Mouse (Mus musculus) kidney, postnatal 0 days (tissue): ENCODE data around the gene Ccdc65. TPM values are rescaled to one million over a fixed set of nuclear protein-coding genes. Genes with fewer than 3 reads are reported as not detected.

Source experiments
- ATAC-seq: fragments of 200-750 bp; cut with Nextera tagmentation; replicated peaks from 2 replicates; pipeline ENCODE4 v1.8.0; 2017; ENCODE audit warnings: low read depth, moderate number of reproducible peaks, moderate TSS enrichment, moderate library complexity; ENCODE audit not compliant: low FRiP score
- DNase-seq: peaks from one replicate; pipeline ENCODE4 v3.0.0-alpha.2; 2016; ENCODE audit warnings: low spot score
- H3K27ac ChIP-seq: fragments of 300-500 bp; sonication (generic); 2 replicates; pipeline ENCODE4 v1.5.1; 2014; ENCODE audit warnings: mild to moderate bottlenecking
- H3K27me3 ChIP-seq: fragments of 300-500 bp; sonication (generic); 2 replicates; pipeline ENCODE4 v1.6.1; 2014; ENCODE audit warnings: low read length, mixed read lengths; ENCODE audit not compliant: insufficient read depth
- H3K36me3 ChIP-seq: fragments of 300-500 bp; sonication (generic); 2 replicates; pipeline ENCODE4 v1.6.1; 2014; ENCODE audit warnings: low read length, mixed read lengths; ENCODE audit not compliant: insufficient read depth
- H3K4me1 ChIP-seq: fragments of 300-500 bp; sonication (generic); replicated peaks from 2 replicates; pipeline ENCODE4 v1.6.1; 2014; ENCODE audit warnings: antibody characterized with exemption, low read length, mixed read lengths; ENCODE audit not compliant: insufficient read depth
- H3K4me2 ChIP-seq: fragments of 300-500 bp; sonication (generic); 2 replicates; pipeline ENCODE4 v1.6.1; 2014; ENCODE audit warnings: mild to moderate bottlenecking, low read length, moderate library complexity, mixed read lengths
- H3K4me3 ChIP-seq: fragments of 300-500 bp; sonication (generic); replicated peaks from 2 replicates; pipeline ENCODE4 v1.5.1; 2014; ENCODE audit warnings: low read depth, low read length
- H3K9ac ChIP-seq: fragments of 300-500 bp; sonication (generic); 2 replicates; pipeline ENCODE4 v1.6.1; 2014; ENCODE audit warnings: low read depth, low read length
- H3K9me3 ChIP-seq: fragments of 300-500 bp; sonication (generic); replicated peaks from 2 replicates; pipeline ENCODE4 v1.6.1; 2016; ENCODE audit warnings: low read length, inconsistent platforms, mixed read lengths
- CTCF ChIP-seq: IDR thresholded peaks from 2 replicates; pipeline ENCODE4 v1.5.1; 2016; ENCODE audit warnings: antibody characterized with exemption, low read depth, mild to moderate bottlenecking, moderate library complexity
- WGBS: fragments of 180-500 bp; shearing (Covaris S2); extraction: QIAGEN DNeasy Blood & Tissue Kit; methylation state at CpG from one replicate; pipeline ENCODE4 v1.1.7; 2014; 5-methylcytosine and 5-hydroxymethylcytosine counted together
- polyA plus RNA-seq: library from polyadenylated mRNA; unstranded; fragments of >200 nt; fragmentation: Nextera tagmentation; extraction: Ambion mirVana; gene quantifications from 2 replicates; pipeline ENCODE4 v1.2.1, GENCODE M21; 2015

The Ccdc65 gene
- 0.74 and 0.75 TPM in 2 replicates for polyA plus RNA-seq

DNA sequence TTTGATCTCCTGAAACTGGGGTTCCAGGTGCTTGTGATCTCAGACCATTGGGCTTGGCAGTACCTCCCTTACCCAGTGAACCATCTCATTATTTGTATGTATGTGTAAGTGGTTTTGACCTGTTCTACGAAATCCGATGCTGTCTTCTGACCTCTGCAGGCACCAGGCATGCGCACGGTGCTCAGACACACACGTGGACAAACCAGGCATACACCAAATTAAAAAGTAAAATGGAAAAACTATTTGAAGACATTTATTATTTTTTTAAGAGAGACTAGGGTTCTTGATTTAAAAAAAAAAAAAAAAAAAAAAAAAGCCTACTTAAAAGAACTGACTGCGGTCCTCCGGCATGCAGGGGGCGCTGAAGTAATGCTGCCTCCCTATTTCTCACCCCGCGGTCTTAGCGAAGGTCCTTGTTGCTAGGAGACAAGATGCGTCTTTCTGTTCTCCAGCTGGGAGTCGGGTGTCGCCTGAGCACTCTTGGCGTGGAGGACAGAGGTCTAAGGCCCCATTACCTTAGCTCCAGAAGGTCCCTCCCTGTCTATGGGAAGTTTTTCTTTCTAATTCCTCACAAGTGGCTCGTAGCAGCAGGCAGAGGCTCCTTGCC, at the start of gene Ccdc65:
Gene Ccdc65, plus strand, starts transcription at position 442 of the 607 bp plus-strand sequence.
- Histone ChIP-seq H3K9me3 (no peaks in the 10 kb centered on the region), H3K27me3 (no peaks in the 10 kb centered on the region), H3K4me3 (peak within 1 kb of the TSS; percentile 34), H3K36me3 (no peaks in the 10 kb centered on the region), H3K4me2 (peak within 1 kb of the TSS; percentile 73), H3K27ac (no peak within 1 kb of the TSS), H3K9ac (no peak within 1 kb of the TSS), H3K4me1 (no peaks in the 10 kb centered on the region)
- WGBS, result 13% methylated on average over 16 of the region's 16 CpGs
- DNase-seq (peak; percentile 96), ATAC-seq (peak; percentile 67)
- TF ChIP-seq CTCF, result peak; percentile 82

DNA sequence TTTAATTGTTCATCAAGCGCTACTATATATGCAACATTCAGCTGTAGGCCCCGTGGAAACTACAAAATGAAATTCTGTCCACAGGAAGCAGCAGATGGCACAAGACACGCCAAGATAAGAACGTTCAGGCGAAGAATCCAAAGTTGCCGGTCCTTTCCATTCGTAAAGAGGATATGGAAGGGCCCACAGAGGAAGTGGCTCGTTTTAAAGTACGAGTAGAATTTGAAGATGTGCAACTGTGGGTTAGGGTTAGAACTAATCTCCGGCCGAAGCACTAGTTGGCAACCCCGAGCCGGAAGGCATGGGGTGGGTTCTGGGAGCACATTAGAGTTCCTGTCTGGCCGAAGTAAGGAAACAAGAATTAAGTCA, 45.8 kb upstream of the Ccdc65 start:
- Histone ChIP-seq H3K4me2 (peak overlapping the region; percentile 60), H3K36me3 (peaks cover 16% of the 10 kb centered on the region), H3K9ac (peak overlapping the region; percentile 78), H3K27me3 (no peaks in the 10 kb centered on the region), H3K4me3 (peak overlapping the region; percentile 57), H3K9me3 (no peaks in the 10 kb centered on the region), H3K4me1 (no peaks in the 10 kb centered on the region), H3K27ac (peak overlapping the region; percentile 80)
- no peak for TF ChIP-seq CTCF
- ATAC-seq, result no peak
- peak; percentile 64 for DNase-seq
- under 1% methylated on average over 14 of the region's 14 CpGs for WGBS

DNA sequence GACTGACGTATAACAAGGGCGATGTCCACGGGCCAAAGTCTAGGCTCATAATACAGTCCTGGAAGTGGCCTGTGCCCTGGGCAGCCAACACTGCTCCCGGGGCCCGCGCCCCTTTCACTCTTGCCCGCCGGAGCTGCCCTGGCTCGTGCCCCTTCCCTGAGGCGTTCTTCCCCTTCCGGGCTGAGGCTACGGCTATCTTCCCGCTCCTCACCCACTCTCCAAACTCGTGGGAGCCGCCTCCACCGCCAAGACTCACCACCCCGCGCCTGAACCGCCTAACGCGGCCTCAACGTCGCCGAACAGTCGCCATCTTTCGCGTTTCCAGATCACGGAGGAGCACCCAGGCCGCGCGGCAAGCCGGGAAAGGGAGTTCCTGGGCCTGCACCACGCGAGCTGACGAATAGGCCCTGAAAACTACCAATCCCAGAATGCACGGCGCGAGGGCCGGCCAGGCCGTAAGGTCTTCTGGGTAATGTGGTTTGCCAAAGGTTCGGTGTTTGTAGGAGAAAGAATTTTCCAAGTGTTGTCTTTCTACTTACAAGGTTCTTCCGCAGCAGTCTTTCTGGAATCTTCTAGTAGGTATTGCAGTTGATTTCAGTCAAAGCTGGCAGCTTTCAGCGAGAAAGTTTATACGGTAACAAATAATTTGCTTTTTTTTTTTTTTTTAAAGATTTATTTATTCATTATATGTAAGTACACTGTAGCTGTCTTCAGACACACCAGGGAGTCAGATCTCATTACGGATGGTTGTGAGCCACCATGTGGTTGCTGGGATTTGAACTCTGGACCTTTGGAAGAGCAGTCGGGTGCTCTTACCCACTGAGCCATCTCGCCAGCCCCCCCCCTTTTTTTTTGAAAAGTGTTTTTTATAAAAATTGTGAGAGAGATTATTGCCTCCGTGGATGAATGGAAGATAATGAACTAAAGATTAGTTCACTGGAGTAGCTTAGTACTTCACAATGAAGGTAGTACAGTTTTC, 45.2 kb upstream of the Ccdc65 start, which contains the start of gene Ddx23:
Gene Ddx23, minus strand, starts transcription at position 328 of the 979 bp plus-strand sequence.
- peak; percentile 98 for DNase-seq
- H3K4me3 ChIP-seq, result peak within 1 kb of the TSS; percentile 57
- peak within 1 kb of the TSS; percentile 80 for H3K27ac ChIP-seq
- peaks cover 9% of the 10 kb centered on the region for H3K36me3 ChIP-seq
- peak within 1 kb of the TSS; percentile 60 for H3K4me2 ChIP-seq
- peak within 1 kb of the TSS; percentile 78 for H3K9ac ChIP-seq
- 4% methylated on average over 47 of the region's 48 CpGs for WGBS
- no peaks in the 10 kb centered on the region for H3K9me3 ChIP-seq
- no peaks in the 10 kb centered on the region for H3K4me1 ChIP-seq
- ATAC-seq, result peak; percentile 93
- no peak; the same call in 1 of the 2 replicates for TF ChIP-seq CTCF
- H3K27me3 ChIP-seq, result no peaks in the 10 kb centered on the region

- H3K9me3 ChIP-seq, result no peaks in the 10 kb centered on the region
- H3K27ac ChIP-seq, result no peak overlapping the region
- no peaks in the 10 kb centered on the region for H3K36me3 ChIP-seq
- peak; percentile 61 for TF ChIP-seq CTCF
- H3K4me3 ChIP-seq, result no peak overlapping the region
- H3K4me1 ChIP-seq, result no peaks in the 10 kb centered on the region
- no peaks in the 10 kb centered on the region for H3K27me3 ChIP-seq
- H3K9ac ChIP-seq, result no peak overlapping the region
- WGBS, result 78% methylated on average over 11 of the region's 11 CpGs
- H3K4me2 ChIP-seq, result no peak overlapping the region
- ATAC-seq (no peak), DNase-seq (peak; percentile 89)
Measured at GRCm38 (mm10) chr15:98664042-98664907, 43.7 kb upstream of the Ccdc65 start.

DNA sequence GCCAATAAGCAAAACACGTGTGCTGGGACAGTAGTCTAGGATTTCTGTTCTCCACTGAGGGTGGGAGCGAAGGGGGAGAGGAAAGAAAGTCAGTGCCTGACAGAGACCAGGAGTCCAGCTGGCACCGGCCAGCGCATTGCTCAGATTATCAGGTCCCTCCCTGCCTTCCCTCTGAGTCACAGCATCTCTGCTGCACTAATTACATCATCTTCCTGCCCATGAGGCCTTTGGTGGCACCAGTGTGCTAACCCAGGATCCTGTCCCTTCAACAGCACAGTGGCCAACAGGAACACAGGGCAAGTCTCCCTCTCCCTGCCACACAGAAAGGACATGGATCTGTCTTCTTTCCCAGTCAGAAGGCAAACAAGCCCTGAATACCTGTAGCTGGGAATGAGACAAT, 35.4 kb upstream of the Ccdc65 start:
- WGBS, result 59% methylated on average over 4 of the region's 4 CpGs
- H3K9me3 ChIP-seq, result no peaks in the 10 kb centered on the region
- DNase-seq, result no peak

DNA sequence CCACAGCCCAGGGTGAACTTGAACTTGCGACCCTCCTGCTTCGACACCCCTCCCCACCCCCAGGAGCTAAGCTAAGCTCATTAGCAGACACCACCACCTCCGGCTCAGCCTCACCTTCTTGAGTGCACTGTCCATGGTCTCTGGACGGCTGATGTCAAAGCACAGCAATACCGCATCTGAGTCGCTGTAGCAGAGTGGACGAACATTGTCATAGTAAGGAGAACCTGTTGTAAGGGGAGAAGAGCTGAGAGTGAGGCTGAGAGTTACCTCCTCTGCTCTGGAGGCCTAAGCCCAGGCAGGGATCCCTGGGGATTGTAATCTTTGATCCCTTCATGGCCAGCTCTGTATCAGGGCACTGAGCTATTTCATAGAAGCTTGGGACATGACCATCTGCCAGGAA, 34.3 kb upstream of the Ccdc65 start:
- H3K4me2 ChIP-seq, result no peak overlapping the region
- no peaks in the 10 kb centered on the region for H3K9me3 ChIP-seq
- H3K36me3 ChIP-seq, result no peaks in the 10 kb centered on the region
- peaks cover 21% of the 10 kb centered on the region for H3K4me1 ChIP-seq
- H3K9ac ChIP-seq, result no peak overlapping the region
- no peak overlapping the region for H3K4me3 ChIP-seq
- no peak overlapping the region for H3K27ac ChIP-seq
- WGBS, result 81% methylated on average over 7 of the region's 7 CpGs
- DNase-seq (no peak), ATAC-seq (no peak)
- peaks cover 27% of the 10 kb centered on the region for H3K27me3 ChIP-seq
- TF ChIP-seq CTCF, result no peak

More for the DNA sequence above, 35.4 kb upstream of the Ccdc65 start:
- H3K27me3 ChIP-seq, result peaks cover 27% of the 10 kb centered on the region
- no peak overlapping the region for H3K4me3 ChIP-seq
- peaks cover 21% of the 10 kb centered on the region for H3K4me1 ChIP-seq
- no peaks in the 10 kb centered on the region for H3K36me3 ChIP-seq
- H3K9ac ChIP-seq, result no peak overlapping the region
- H3K4me2 ChIP-seq, result no peak overlapping the region
- TF ChIP-seq CTCF, result no peak
- ATAC-seq, result no peak
- H3K27ac ChIP-seq, result no peak overlapping the region
